Mouse (Mus musculus) cerebellum, adult 18-20 months (tissue): ENCODE results near the gene Stra8.

ENCODE experiments used
- DNase-seq, 2 experiments: peaks; one replicate each; pipeline ENCODE4 v3.0.0; 2021

The Stra8 gene

GRCm38 (mm10) chr6:34903441-34903840 lies 16.5 kb upstream of the Stra8 start:
- no peak for DNase-seq

- no peak for DNase-seq
These were observed 16.1 kb upstream of the Stra8 start for GRCm38 (mm10) chr6:34903851-34904250.

DNA sequence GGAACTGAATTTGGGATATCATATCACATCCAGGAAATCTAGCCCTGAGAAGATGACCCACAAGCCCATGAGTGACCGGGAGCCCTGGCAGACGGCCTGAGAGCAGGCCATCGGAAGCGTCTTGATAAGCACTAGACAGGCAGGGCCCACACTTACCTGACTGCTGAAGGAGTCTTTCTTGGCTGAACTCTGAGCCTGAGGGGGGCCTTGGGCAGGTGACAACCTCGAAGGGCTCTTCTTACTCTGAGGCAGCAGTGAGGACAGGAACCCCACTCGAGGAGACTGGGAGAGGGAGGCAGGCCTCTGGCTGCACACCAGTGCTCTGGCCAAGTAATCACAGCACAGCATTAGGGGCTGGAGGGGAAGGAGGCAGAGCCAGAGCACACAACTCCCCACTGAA lies 15.6 kb upstream of the Stra8 start:
- DNase-seq: no peak

DNA sequence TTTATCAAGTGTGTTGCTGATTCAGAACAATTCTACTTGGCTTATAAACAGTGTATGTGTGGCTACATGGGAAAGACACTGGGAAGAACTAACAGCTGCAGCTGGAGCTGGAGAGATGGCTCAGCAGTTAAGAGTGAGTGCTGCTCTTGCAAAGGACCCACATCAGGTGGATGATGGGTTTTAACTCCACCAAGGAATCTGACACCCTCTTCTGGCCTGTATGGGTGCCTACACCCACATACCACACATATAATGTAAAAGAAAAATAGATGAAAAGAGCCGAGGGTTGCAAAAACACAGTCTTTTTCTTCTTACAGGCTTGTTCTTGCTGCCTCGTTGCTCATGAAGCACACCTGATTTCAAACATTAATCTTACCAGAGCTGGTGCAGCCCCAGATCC lies 13.8 kb upstream of the Stra8 start:
- DNase-seq: no peak

- DNase-seq: no peak
These were observed 13.3 kb upstream of the Stra8 start for GRCm38 (mm10) chr6:34906661-34907060.

DNA sequence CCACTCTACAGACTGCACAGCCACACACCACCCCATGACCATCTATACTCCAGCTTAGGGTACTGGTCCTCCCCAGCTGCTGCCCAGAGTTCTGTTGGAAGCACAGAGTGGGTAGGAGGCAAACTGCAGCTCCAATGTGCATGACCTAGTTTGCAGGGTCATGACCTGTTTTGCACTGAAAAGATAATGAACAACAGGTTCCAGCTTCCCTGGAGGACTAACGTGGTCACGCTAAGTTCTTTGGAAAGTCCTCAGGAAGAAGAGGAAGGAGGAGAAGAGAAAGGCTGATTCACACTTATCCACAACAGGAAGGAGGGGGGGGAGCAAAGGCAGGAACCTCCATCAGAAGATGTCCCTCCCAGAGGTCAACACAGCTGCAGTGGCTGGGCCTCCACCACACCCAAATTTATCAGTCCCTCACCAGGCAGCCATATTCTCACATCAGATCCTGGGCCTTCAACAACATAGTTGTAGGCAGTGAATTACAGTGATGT lies 12.8 kb upstream of the Stra8 start:
- DNase-seq: no peak

GRCm38 (mm10) chr6:34907696-34908260 lies 12.2 kb upstream of the Stra8 start:
- DNase-seq: no peak

DNA sequence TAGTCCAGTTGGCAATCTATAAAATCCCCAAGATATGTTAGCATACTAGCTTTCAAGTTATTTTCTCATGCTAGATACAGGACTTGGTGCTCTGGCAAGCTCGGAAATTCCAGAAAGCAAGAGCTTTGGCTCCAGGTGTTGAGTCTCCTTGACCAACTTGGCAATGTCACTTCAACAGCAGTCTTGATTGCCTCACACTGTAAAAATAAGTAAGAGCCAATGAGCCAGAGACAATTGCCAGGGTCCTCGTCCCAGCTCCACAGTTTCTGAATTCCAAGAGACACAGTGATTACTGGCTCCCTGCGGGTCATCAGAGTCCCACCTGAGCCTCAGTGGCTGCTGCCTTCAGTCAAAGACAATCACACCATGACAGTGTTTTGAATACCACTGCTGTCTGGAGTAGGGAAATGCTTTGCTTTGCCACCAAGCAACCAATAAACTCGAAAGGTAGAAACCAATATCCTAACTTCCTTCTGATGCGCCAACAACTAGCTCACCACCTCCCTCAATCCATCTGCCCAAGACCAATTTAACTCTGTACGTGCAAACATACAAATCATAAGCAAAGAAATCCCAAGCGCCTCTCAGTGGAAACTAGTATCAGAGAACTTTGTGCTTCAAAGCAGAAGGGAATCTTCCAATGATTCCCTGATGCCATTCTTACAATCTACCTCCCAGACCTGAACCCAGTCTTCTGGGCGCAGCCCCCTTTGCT lies 10.2 kb upstream of the Stra8 start:
- DNase-seq: no peak

DNA sequence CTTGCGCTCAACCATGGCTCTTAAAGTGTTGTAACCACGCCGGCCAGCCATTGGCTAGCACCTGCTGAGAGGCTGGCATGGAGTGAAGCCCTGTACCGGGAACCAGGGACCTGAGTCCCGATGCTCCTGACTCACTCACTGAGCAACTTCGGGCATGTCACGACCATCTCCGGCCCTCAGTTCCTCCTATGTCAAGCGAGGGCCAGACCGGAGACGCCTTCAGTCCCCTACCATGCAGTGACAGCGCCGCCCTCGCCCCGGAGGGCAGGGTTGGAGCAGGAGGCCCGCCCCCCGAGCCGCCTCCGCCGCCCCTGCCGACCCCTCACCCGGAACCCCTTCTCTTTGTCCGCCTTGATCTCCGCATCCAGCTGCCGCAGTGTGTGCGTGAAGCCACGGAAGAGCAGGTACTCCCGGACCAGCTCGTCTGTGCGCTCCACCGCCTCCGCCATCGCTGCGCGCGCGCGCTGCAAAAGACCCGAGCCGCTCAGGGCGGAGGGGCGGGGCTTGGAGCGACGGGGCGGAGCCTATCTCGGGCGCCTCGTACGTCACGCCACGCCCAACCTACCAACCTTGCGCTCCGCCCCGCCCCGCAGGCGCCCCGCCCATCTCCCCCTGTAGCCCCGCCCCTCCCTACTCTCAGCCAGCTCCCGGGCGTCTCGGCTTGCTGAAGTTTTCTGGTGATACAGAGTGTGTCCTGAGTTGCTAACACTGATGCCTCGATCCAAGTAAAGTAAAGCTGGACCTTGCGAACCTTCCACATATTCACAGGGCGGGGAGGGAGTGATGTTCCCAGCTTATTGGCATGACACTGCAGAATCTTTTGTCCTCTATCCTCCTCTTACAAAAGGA lies 9.4 kb upstream of the Stra8 start, which contains the start of gene Wdr91:
Wdr91 (minus strand) TSS at position 506 of the 849 bp plus-strand sequence.
- peak; percentile 86 to 95 for DNase-seq

DNA sequence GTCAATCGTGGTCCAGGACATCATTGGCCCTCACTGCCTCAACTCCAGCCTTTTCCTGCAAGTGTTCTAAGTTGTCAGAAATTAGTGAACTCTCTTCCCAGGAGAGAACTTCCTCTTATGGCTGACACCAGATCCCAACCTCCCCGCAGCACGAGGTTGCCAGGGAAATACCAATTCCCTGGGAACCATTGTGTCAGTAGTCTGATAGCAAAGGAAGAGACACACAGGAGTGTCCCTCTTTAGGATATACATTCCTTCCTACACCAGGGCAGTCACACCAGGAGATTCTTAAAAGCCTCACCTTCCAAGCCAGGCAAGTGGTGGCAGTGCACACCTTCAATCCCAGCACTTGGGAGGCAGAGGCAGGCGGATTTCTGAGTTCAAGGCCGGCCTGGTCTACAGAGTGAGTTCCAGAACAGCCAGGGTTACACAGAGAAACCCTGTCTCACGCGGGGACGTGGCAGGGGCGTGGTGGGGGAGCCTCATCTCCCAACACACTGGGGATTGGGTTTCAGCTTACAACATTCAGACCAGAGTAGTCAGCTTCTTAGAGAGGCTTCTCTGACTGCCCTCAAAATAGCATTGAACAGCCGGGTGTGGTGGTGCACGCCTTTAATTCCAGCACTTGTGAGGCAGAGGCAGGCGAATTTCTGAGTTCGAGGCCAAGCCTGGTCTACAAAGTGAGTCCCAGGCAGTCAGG lies 6.5 kb upstream of the Stra8 start:
- no peak for DNase-seq

- no peak for DNase-seq
These were observed 5.5 kb upstream of the Stra8 start for GRCm38 (mm10) chr6:34914462-34914861.

DNA sequence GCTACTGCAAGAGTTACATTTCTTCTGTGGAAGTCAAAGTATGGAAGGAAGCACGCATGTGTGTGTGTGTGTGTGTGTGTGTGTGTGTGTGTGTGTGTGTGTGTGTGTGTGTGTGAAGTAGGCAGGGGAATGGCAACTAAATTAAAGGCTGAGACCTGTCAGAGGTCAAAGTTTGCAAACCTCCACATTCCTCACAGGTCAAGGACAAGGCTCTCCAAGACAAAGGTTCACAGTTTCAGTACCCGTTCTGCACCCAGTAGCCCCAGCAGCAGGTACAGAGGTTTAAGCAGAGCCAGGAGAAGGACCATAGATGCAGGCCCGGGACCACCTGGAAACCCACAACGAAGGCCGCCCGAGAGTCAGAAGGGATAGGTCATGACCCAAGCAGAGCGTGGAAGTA lies 817 bp upstream of the Stra8 start:
- no peak for DNase-seq

GRCm38 (mm10) chr6:34920631-34921030 lies 668 bp downstream of the Stra8 start:
- DNase-seq: no peak

DNA sequence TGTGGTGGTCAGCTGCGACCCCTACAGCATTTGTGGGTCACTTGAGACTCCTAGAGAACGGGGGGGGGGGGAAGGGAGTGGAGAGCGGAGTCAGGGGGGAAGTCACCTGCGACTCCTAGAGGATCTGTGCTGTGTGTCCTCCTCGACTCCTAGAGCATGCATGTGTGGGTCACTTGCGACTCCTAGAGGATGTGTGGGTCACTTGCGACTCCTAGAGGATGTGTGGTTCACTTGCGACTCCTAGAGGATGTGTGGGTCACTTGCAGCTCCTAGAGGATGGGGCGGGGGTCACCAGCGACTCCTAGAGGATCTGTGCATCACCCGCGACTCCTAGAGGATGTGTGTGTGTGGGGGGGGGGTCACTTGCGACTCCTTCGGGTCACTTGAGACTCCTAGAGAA lies 2.0 kb downstream of the Stra8 start:
- no peak for DNase-seq

DNA sequence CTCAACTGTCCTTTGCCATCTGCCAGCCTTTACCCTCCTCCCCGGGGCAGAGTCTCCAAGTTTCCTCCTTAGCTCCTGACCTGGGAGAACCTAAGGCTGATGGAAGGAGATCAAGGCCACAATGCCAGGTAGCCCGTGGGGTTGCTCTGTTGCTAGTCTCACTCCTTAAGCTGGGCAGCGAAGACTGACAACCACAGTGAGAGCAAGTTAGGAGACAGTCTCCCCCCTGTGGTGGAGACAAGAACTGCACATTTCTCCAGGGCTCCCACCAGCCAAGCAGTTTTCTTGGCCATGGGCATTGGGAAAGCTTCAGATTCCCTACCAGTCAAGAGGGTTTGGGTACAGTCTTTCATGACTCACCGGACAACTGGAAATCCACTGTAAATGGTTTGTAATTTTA lies 7.2 kb downstream of the Stra8 start:
- DNase-seq: peak; percentile 70 to 76

- DNase-seq: no peak
These were observed 7.6 kb downstream of the Stra8 start for GRCm38 (mm10) chr6:34927594-34927993.

DNA sequence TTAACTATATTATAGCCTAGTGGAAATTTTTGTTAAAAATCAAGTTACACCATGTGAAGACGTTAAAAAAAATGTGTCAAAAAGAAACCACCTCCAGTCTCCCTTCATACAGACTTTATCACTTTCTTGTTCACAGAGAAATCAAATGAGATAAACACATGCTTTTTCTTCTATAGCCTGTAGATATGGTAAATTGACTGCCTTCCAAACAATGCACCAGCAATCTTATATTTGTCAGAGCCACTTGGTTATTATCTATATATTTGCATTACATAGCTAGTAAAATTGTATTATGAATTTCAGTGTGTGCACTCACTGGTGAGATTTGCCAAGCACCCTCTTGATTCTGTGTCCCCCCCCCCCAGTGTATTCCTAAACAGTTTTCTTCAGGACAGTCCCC lies 12.7 kb downstream of the Stra8 start:
- DNase-seq: no peak

- DNase-seq: no peak
These were observed 16.8 kb downstream of the Stra8 start for GRCm38 (mm10) chr6:34936743-34937142.

DNA sequence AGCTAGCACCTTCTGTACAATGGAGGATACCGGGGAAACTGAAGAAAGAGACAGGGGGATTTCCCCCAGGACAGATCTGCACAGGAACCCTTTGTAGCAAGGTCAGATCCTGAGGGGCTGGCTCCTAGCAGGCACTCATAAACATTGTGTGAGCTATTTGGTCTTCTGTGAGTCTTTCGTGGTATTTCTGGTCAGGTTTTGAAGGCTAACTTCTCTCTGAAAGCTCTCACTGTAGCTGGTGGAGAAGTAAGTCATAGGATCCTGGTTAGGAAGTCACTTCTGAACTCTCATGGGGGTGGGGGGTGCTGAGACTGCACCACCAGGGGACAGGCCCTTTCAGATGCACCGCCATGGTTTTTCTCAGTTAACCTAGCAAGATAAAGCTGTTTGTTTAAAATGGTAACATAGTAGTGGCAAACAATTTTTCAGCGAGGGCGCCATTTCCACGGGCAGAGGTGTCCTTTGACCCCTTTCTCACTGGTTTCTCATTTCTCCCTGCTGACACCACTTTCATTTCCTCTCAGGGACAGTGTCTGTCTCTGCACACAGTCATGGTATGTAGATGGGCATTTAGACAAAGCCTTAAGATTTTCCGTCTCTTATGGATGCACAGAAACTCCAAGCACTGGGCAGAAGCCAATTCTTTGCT lies 18.4 kb downstream of the Stra8 start:
- no peak for DNase-seq

GRCm38 (mm10) chr6:34938929-34939325 lies 19.0 kb downstream of the Stra8 start:
- no peak for DNase-seq

GRCm38 (mm10) chr6:34939451-34939850 lies 19.5 kb downstream of the Stra8 start:
- DNase-seq: no peak

GRCm38 (mm10) chr6:34941496-34941895 lies 21.5 kb downstream of the Stra8 start:
- DNase-seq: no peak

- no peak for DNase-seq
These were observed 22.5 kb downstream of the Stra8 start for GRCm38 (mm10) chr6:34942446-34942845.
